Mouse (Mus musculus) thymus, postnatal 25 days (tissue): ENCODE data around the gene Morc2a.
"Not testable (repeated sequence)": the region's sequence is repeated elsewhere in the genome, so short reads cannot be mapped to it uniquely, and the experiment has no call there.

ENCODE experiments used
- DNase-seq: peaks from one replicate; pipeline ENCODE4 v3.0.0; 2022

Morc2a gene

DNA sequence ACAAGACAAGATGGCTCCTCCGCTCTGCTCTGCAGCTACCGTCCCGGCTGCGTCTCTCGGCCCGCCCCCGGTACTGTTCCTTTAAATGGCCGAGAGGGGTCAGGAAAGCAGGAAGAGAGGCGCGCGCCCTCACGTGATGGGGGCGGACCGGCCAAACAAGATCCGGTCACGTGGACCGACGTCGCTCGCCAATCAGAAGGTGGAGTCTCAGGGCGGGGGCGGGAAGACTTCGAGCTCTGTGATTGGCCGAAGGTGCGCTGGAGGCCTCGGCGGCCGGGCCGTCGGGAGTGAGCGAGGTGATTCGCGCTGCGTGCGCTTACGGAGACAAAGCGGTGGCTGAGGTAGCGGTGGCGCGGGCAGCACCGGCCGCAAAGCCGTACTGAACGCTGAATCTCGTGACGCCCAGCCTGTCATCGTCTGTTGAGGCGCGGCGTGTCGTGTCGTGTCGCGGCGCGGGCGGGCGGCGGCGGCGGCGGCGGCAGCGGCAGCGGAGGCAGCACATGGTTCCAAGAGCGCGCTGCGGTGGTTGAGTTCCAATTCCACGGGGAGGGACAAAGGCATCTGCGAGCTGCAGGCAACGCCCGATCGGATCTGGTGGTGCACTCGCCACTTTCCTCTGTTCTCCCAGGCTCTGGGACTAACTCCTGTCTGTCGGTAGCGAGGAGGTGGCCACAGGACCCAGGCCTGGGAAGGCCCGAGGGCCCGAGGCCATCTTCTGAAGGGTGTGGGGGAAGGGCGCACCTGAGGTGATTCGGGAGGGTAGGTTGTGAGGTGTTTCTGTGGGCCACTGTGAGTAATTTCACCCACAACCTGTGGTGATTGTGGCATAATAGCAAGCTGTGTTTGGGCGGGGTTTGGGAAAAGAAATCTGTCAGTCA is at the start of gene Morc2a:
Gene Morc2a (plus strand): TSS at position 228 of the 878 bp plus-strand sequence.
- peak; percentile 95 for DNase-seq

DNA sequence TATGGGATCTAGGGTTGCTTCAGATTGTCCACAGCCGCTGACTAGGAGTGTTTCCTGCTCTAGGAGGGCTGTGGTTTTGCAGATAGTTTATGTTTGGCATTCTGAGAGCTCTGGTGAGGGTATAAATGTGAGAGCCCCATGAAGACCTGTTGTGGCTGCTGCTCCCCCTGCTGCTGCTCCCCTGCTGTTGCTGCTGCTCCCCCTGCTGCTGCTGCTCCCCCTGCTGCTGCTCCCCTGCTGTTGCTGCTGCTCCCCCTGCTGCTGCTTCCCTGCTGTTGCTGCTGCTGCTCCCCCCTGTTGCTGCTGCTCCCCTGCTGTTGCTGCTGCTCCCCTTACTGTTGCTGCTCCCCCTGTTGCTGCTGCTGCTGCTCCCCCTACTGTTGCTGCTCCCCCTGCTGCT is 47.0 kb upstream of the Morc2a start:
- not testable (repeated sequence) for DNase-seq

DNA sequence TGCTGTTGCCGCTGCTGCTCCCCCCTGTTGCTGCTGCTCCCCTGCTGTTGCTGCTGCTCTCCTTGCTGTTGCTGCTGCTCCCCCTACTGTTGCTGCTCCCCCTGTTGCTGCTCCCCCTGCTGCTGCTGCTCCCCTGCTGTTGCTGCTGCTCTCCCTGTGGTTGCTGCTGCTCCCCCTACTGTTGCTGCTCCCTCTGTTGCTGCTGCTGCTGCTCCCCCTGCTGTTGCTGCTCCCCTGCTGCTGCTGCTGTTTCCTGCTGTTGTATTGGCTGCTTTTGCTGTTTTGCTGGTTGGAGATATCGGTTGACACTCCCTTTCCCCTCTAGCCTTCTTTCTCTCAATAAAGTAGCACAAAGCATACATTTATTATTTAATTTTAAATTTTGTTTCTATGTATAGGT is 46.3 kb upstream of the Morc2a start:
- DNase-seq: peak; percentile 24

DNA sequence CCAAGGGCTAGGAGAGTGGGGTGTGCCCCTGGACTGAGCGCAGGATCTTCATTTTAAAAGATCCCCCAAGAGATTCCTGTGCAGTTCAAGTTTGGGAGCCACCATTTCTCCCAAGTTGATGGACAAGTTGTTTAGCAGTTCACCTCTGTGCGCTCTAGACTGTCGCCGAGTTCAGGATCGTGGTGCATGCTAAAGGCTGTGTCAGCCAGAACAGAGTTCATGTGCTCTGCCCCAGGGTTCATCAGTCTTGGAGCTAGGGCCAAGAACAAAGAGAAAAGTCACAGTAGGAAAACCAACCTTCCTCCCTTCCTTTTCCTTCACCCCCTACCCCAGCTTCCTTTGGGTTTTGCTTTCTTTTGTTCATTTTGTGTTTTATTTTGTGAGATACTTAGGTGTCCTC is 42.5 kb upstream of the Morc2a start:
- no peak for DNase-seq

DNA sequence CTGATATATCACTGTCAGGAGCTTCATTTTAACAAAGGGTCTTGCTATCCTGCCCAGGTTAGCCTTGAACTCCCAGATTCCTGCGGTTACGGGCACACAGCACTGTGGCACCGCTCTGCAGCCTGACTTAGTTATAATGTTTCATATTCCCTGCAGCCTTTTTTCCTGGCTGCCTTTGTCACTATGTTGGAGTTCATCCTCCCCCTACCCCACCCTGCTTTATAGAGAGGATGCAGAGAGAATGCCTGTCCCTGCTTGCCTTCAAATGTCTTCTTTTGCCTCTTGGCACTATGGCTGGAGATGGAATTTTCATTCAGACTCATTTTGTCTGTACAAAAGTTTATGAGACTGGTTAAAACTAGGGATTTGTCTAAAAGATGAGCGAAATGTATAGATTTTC is 33.4 kb upstream of the Morc2a start:
- DNase-seq: no peak

DNA sequence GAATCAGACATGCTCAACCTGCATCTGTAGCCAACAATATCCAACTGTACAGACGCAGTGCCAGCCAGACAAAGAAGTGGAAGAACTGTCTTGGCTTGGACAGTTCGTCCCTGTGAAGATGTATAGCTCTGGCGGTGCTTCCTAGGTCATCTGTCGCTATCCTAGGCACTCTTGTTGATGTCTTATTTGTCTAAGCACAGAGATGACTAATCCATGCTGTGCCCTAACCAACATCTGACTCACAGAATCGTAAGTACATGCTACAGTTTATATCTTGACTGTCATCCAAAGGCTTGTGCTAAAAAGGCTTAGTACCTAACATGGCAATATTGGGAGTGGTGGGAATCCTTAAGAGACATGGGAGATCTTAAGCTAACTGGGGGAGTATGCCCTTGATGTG is 26.2 kb upstream of the Morc2a start:
- no peak for DNase-seq

DNA sequence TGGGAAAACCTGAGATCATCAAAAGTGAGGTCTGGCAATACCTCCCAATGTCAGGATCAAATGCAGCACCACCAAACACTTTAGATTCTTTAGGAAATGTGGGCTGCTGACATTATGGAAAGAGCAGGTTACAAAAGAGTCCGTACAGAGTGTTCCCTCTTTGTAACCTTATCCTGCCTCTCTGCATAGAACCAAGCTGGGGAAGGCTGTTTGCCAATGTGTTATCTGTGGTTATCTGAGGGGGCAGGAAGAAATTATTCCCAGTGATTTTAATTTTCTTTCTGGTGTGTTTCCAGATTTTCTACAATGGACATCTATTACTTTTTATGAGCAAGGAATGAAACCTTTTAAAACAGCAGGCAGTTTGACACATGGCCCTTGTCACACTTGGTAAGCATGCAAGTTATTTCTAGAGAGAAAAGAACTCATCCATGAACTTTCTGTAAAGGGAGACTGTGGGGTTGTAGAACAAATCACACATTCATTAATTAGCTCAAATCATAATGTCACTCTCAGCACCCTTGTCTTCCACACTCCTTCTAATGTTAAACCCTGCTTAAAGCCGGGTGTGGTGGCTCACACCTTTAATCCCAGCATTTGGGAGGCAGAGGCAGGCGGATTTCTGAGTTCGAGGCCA is 24.5 kb upstream of the Morc2a start:
- no peak for DNase-seq

DNA sequence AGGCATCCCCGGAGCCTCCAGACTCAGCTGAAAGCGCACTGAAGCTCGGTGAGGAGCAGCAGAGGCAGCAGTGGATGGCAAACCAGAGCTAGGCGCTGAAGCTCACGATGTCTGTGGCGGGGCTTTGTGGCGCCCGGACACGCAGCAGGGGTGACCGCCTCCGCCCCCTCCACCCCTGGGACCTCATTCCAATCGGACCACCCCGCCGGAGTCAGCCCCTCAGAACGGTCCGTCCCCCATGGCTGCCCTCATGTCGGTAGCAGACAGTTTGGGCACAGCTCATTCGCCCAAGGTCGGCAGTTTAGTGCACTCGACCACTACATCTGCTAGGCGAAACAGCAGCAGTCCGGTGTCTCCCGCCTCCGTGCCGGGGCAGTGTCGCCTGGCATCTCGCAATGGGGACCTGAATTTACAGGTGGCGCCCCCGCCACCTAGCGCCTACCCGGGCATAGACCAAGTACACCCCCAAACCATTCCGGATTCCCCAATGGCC is 19.9 kb upstream of the Morc2a start:
- DNase-seq: peak; percentile 25

DNA sequence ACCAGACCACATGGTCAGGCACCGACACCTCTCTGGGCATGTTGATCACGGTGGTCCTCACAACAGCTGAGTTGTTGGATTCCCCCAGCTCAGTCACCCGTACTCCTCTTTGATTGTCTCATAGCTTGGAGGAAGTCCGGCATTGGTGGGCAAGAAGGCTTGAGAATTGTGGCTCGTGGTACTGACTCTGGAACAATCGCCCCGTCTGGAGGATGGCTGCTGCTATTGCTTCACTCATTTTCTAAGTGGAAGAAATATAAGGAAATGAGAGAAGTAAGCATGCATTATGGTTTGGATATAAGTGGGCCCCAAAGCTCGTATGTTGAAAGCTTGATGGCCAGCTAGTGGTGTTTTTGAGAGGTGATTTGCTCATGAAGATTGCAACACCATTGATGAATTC is 15.7 kb upstream of the Morc2a start:
- peak; percentile 11 for DNase-seq

DNA sequence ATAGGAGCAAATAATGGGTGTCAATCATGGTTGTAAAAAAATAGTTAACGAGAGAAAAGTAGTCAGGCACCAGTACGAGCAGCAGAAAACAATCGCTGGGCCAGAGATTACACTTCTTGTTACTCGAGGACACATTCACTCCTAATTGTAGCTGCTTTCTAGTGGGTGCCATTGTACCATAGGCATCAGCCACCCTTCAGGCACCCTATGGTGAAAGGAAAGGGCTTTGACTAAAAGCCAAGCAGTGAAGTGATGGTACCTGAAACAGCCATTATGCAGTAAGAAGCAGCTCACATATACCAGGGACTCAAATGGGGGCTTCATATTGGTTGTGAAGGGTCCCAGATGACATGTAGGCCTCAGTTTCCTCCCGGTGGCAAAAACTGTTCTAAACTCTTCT is 1.3 kb upstream of the Morc2a start:
- peak; percentile 3 for DNase-seq

DNA sequence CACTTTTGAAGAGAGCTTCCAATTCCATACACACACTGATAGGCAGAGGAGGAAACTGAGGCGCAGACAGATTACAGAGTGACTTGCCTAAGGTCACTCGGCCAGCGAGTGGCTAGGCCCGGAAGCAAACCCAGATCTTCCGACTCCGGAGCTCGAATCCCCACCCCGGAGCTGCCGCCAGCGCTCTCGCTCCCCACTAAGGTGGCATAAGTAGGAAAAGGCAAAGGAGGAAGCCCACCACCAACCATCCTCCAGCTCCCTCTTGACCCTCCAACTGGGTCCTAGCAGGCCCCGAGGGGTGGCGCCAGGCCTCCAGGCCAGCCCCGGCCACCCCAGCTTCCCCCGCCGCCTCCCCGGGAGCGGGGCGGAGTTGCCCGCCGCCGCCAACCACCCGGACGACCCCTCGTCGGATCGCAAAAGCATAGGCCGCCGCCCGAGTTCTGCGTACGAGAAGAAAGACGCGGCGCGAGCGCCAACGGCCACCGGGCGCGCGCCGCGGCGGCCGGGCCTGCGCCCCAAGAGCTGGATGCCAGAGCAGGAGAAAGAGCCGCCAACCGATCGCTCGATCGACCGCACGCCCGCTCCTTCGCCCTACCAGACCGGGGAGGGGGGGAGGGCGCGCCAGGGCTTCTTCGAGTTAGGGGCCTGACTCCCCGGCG is 557 bp upstream of the Morc2a start:
- peak; percentile 51 for DNase-seq

DNA sequence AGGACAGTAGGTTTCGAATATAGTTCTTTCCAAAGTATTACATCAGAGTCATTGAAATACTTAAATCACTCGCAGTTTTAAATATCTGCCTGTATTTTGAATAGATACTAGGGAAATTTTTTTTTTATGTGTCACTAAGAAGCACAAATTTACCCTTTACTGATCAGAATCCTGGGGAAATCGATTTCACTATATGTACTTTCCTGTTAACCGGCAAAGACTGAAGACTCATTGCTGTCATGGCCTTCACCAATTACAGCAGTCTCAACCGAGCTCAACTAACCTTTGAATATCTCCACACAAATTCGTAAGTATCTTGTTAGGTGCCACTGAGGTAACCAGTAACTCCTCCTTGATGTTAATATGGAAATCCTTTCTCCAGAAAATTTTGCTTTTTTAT is 1.1 kb downstream of the Morc2a start:
- DNase-seq: no peak

DNA sequence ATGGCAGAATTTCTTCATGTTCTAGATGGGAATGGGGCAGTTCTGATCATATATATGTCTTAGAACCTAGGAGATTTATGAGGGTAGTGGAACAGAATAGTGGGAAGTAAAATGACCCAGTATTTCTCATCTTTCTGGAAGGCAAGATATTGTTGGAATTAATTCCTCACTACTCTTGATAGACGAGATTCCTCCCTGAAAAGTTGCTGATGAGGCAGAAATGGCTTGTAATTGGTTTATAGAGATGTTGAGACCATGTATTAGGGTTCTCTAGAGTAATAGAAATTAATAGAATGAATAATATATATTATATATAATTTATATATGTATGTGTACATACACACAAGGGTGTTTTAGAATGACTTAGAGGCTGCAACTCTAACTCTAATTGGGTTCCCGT is 13.0 kb downstream of the Morc2a start:
- DNase-seq: no peak

DNA sequence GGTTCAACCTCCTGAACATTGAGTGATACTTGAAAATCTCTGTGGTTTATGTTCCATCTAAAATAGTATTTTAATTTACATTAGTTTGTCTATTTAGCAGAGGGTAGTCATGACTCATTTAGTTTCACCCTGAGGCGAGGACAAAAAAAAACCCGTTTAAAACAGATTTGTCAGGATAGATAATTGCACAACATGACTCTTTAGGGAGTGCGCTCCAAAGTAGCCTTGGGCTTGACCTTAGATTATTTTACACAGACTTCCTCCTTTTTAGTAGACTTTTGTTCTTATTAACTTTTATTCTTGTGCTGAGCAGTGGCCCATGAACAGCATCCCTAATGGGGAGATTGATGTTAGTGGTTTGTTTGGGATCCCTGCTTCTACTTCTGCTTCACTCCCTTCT is 18.5 kb downstream of the Morc2a start:
- no peak for DNase-seq

DNA sequence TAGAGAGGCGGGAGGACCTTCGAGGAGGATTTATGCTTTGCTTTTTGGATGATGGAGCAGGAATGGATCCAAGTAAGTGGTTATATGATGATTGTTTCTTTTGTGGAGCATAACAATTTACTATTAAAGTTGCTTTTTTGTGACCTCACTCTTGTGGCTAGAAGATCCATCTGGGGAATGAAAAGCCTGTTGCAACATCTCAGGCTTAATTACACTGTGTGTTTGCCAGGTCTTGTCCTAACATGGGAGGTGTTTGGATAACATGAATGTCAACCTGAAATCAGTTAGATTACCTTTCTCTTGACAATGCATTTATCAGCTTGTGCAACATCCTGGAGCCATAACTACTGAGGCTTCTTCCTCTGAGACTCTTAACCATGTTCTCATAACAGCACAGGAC is 19.8 kb downstream of the Morc2a start:
- no peak for DNase-seq

DNA sequence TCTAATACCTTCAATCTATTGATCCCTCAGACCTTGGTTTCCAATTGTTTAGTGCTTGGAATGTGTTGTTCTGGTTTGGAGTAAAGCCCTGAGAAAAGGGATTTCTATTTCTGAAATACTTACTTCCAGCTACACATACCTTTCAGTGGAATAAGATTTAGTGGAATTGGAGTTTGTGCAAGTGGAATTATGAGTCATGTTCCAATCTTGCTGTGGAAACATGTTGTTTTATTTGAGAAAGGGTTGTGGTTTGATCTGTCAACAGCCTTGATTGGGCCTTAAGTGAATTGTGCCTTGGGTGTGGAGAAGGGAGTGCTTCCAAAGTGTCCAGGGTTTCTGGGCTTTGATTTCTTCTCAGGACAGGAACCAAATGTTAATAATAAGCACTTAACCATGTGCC is 20.9 kb downstream of the Morc2a start:
- no peak for DNase-seq

DNA sequence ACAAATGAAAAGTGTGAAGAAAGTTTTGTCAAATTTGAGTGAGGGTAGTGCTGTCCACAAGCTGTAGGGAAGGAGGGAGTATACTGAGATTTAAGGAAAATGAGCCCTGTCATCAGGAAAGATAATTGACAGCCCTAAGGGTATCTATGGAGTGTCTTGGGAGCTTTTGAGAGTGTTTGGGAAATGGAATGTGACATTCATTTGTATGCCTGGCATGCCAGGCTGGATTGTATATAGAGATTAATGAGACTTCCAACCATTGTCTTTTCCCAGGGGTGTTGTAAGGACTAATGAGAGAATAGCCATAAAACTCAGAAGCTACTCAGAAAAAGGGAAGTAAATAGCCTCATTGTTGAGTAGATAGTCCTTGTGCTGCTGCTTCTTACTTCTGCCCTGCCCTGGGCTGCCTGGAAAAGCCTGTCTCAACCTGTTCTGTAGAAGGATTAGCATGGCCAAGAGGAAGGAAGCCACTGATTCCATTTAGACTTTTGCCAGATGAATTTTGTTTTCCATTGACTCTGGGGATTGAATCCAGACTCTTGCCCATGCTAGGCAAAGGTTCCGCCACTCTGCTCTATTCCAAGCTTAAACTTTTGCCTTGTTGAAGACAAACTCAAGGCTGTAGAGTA is 22.1 kb downstream of the Morc2a start:
- no peak for DNase-seq

DNA sequence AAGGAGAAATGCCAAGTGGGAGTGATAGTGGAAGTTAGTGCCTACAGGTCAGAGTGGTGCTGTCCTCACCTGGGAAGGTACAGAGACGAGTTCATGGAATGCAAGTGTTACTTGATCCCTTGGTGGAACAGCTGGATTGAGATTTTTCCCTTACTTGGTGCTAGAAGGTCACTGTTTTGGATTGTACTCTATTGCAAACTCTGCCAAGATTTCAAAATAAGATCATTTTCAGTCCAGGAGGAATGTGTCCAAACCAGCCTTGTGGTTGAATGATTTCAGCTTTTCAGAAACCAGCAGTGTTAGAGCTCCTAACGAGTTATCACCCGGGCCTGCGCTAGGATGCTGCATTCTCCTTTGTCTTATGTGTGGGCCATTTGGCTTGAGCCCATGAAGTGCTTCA is 25.6 kb downstream of the Morc2a start:
- DNase-seq: no peak

DNA sequence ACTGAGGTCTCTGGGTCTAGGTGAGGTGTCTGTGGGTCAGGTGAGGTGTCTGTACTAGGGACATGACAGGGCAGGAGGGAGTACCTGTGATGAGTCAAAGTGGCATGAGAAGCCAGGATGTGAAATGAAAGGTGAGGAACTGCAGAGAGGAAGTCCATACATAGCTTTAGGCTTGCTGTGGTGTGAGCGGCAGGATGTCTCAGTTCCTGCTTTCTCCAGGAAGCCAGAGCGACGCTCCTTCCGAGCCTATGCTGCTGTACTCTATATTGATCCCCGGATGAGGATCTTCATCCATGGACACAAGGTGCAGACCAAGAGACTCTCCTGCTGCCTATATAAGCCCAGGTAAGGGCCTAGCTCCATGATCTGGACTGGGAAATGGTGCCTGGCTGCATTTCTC is 27.4 kb downstream of the Morc2a start:
- no peak for DNase-seq

DNA sequence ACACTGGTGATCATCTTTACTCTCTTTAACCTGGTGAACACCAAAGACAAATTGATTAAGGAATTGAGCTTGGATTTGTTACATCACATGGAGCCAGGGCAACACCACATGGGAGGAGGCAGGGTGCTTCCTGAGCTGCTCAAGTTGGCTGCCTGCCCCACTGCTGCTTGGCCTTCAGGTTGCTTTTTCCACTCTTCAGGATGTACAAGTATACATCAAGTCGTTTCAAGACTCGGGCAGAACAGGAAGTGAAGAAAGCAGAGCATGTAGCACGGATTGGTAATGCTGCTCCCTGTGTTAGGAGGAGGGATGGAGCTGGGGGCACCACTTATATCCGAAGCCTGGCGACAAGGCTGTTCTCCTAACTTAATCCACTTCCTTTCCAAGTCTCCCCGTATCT is 28.2 kb downstream of the Morc2a start:
- DNase-seq: no peak

DNA sequence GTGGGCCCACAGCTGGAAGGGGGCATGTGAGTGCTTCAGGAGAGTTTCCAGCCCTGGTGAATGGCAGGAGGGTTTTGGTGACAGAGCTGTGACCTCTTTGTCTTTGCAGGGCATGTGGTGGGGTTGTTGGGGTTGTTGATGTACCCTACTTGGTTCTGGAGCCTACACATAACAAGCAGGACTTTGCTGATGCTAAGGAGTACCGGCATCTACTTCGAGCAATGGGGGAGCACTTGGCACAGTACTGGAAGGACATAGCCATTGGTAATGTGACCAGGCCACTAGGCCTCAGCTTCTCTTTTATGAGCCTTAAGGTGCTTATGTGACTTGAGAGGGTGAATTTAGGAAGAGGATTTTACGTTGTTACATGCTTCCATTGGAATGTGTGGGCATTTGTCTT is 30.8 kb downstream of the Morc2a start:
- DNase-seq: no peak

DNA sequence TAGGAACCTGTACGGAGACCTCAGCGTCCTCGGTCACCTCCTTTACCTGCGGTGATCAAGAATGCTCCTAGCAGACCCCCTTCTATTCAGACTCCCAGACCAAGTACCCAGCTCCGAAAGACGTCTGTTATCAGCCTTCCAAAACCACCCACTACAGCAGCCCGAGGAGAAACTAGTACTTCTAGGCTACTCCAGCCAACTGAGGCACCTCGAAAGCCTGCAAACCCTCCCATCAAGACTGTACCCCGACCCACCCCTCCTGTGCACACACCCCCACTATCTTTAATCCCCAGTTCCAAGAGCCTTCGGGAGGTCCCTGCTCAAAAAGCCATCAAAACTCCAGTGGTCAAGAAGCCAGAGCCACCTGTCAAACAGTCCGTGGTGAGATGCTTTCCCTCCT is 34.7 kb downstream of the Morc2a start:
- DNase-seq: no peak

DNA sequence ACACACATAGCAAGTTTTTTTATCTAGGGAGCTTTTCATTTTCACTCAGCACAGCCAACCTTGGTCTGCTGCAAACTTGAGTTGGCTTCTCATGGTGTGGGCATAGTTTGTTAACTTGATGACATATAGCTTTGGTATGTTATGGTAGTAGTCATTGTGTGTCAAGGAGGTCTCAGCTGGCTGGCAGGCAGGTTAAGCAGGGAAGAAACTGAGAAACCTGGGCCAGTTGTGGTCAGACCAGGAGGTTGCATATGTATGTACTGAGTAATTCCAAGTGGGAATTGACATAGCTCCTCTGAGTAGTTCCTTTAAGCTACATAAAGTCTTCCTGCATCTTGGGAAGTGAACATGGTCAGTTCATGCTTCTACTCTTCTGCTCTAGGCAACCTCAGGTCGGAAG is 35.2 kb downstream of the Morc2a start:
- DNase-seq: no peak
